ENCODE assay signal across 16 mouse cellular contexts in the genomic region with DNA sequence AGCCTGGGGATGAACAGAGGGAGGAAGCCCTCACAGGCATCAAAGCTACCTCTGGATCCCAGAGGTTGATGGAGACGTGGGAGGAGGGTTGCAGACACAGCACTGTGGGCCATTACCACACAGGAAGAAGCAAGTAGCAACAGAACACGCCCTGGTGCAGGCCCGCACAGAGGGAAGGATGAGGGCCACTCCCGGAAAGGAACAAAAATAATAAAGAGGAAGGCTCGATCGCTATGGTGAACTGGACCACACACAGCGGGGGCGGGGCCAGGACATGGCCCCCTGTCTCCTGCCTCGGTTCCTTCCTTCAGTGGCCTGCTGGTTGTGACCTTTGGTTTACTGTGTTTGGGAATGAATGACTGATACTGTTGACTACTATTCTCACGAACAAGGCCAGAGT. TPM values are rescaled to one million over a fixed set of nuclear protein-coding genes. Genes with fewer than 3 reads are reported as not detected.
"Had no signal": no experiment of that assay in that cellular context is flagged by ENCODE, and none has a peak within 500 bp of the region (broad histone marks: within the 10 kb centered on the region; RNA-seq: fewer than 3 reads in every experiment).

No protein-coding gene starts in this region.

- H3K9ac ChIP-seq: limb, embryonic 13.5 days; liver, embryonic 14.5 days; midbrain, embryonic 15.5 days; neural tube, embryonic 13.5 days had no signal

- H3K4me2 ChIP-seq: limb, embryonic 13.5 days; midbrain, embryonic 11.5 days; midbrain, embryonic 15.5 days; neural tube, embryonic 13.5 days had no signal

- H3K9me3 ChIP-seq: limb, embryonic 13.5 days; megakaryocyte, embryonic 14.5 days; midbrain, embryonic 15.5 days; neural tube, embryonic 13.5 days had no signal

- H3K27me3 ChIP-seq: limb, embryonic 13.5 days; megakaryocyte, embryonic 14.5 days; midbrain, embryonic 15.5 days; neural tube, embryonic 13.5 days had no signal

- H3K4me3 ChIP-seq: layer of hippocampus, adult 2 months; limb, embryonic 13.5 days; megakaryocyte, embryonic 14.5 days; midbrain, embryonic 15.5 days; neural tube, embryonic 13.5 days had no signal

- H3K27ac ChIP-seq: layer of hippocampus, adult 2 months; limb, embryonic 13.5 days; liver, embryonic 14.5 days; midbrain, embryonic 15.5 days; neural tube, embryonic 13.5 days; stomach, postnatal 0 days had no signal

- H3K4me1 ChIP-seq: limb, embryonic 13.5 days; midbrain, embryonic 15.5 days had no signal

- ATAC-seq: midbrain, embryonic 15.5 days had no signal

- DNase-seq: kidney, postnatal 10 days; kidney, postnatal 4 days; lung, adult 18-20 months; lung, postnatal 36 days; right cerebral cortex, postnatal 14 days; thymus, postnatal 4 days had no signal

RNA-seq across cellular contexts. Expression of gene Ptcra, which starts 36.2 kb away (rescaled TPM):
- total RNA-seq: layer of hippocampus, adult 2 months; layer of hippocampus, postnatal 10 days; liver, adult 2 months had no signal
